Mouse (Mus musculus) forebrain, embryonic 10.5 days (tissue): ENCODE results near the gene 4930442H23Rik. TPM values are rescaled to one million over a fixed set of nuclear protein-coding genes. Genes with fewer than 3 reads are reported as not detected.

Experiments used
- DNase-seq: peaks from one replicate; pipeline ENCODE4 v3.0.0-alpha.2; 2017; ENCODE audit warnings: low spot score; ENCODE audit errors: extremely low spot score
- H3K27ac ChIP-seq: fragments of 300-500 bp; sonication (generic); 2 replicates; pipeline ENCODE4 v1.5.1; 2016; ENCODE audit warnings: mild to moderate bottlenecking
- H3K27me3 ChIP-seq: fragments of 300-500 bp; sonication (generic); 2 replicates; pipeline ENCODE4 v1.6.1; 2016; ENCODE audit warnings: mild to moderate bottlenecking; ENCODE audit not compliant: poor library complexity, severe bottlenecking
- H3K36me3 ChIP-seq: fragments of 300-500 bp; sonication (generic); replicated peaks from 2 replicates; pipeline ENCODE4 v1.6.1; 2016; ENCODE audit warnings: mild to moderate bottlenecking, moderate library complexity
- H3K4me1 ChIP-seq: fragments of 300-500 bp; sonication (generic); 2 replicates; pipeline ENCODE4 v1.6.1; 2016
- H3K4me3 ChIP-seq: fragments of 300-500 bp; sonication (generic); 2 replicates; pipeline ENCODE4 v1.5.1; 2016; ENCODE audit warnings: mild to moderate bottlenecking, moderate library complexity
- H3K9me3 ChIP-seq: fragments of 300-500 bp; sonication (generic); 2 replicates; pipeline ENCODE4 v1.6.1; 2016; ENCODE audit warnings: mild to moderate bottlenecking, moderate library complexity
- WGBS: fragments of 180-500 bp; shearing (Covaris S2); methylation state at CpG from one replicate; pipeline ENCODE4 v1.1.7; 2016; 5-methylcytosine and 5-hydroxymethylcytosine counted together
- polyA plus RNA-seq: library from polyadenylated mRNA; unstranded; fragments of >200 nt; fragmentation: Nextera tagmentation; extraction: Ambion mirVana; gene quantifications from 2 replicates; pipeline ENCODE4 v1.2.1, GENCODE M21; 2016

4930442H23Rik gene
- polyA plus RNA-seq, 1 experiment from 2014 or later: not detected

GRCm38 (mm10) chr10:81145307-81145706, 38.3 kb downstream of the 4930442H23Rik start:
- WGBS: 96% methylated on average over 6 of the region's 6 CpGs
- Histone ChIP-seq H3K4me3 (no peak overlapping the region), H3K27me3 (no peaks in the 10 kb centered on the region), H3K4me1 (peaks cover 32% of the 10 kb centered on the region), H3K36me3 (peaks cover 85% of the 10 kb centered on the region), H3K9me3 (0 out of 2 replicates have a peak, but pooled peaks cover 7% of the 10 kb centered on the region), H3K27ac (no peak overlapping the region)
- DNase-seq: no peak

DNA sequence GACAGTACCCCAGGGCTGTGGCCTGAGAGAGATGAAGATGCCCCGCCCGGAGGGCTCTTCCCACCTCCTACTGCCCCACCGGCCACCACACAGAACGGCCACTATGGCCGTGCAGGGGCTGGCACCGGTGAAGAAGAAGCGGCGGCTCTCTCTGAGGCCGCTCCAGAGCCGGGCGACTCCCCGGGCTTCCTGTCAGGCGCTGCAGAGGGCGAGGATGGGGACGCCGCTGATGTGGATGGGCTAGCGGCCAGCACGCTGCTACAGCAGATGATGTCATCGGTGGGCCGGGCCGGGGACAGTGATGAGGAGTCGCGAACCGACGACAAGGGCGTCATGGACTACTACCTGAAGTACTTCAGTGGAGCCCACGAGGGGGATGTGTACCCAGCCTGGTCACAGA, 39.0 kb downstream of the 4930442H23Rik start:
- H3K9me3 ChIP-seq: 0 out of 2 replicates have a peak, but pooled peaks cover 7% of the 10 kb centered on the region
- 95% methylated on average over 27 of the region's 27 CpGs for WGBS
- peaks cover 38% of the 10 kb centered on the region for H3K4me1 ChIP-seq
- no peak overlapping the region for H3K4me3 ChIP-seq
- no peak overlapping the region for H3K27ac ChIP-seq
- H3K36me3 ChIP-seq: peaks cover 79% of the 10 kb centered on the region
- H3K27me3 ChIP-seq: no peaks in the 10 kb centered on the region
- no peak for DNase-seq

- no peak overlapping the region for H3K27ac ChIP-seq
- no peaks in the 10 kb centered on the region for H3K27me3 ChIP-seq
- no peak for DNase-seq
- H3K4me3 ChIP-seq: no peak overlapping the region
- WGBS: 96% methylated on average over 52 of the region's 52 CpGs
- 0 out of 2 replicates have a peak, but pooled peaks cover 7% of the 10 kb centered on the region for H3K9me3 ChIP-seq
- H3K36me3 ChIP-seq: peaks cover 72% of the 10 kb centered on the region
- H3K4me1 ChIP-seq: peaks cover 46% of the 10 kb centered on the region
Observed at GRCm38 (mm10) chr10:81143845-81144437, 39.7 kb downstream of the 4930442H23Rik start.

GRCm38 (mm10) chr10:81143157-81143633, 40.5 kb downstream of the 4930442H23Rik start:
- Histone ChIP-seq H3K4me1 (peaks cover 53% of the 10 kb centered on the region), H3K4me3 (no peak overlapping the region)
- 94% methylated on average over 7 of the region's 7 CpGs for WGBS

GRCm38 (mm10) chr10:81142551-81142981, 41.1 kb downstream of the 4930442H23Rik start:
- Histone ChIP-seq H3K9me3 (0 out of 2 replicates have a peak, but pooled peaks cover 7% of the 10 kb centered on the region), H3K36me3 (peaks cover 58% of the 10 kb centered on the region), H3K27me3 (no peaks in the 10 kb centered on the region), H3K27ac (peak overlapping the region; percentile 56; the same call in 1 of the 2 replicates), H3K4me1 (peaks cover 56% of the 10 kb centered on the region), H3K4me3 (no peak overlapping the region)
- 85% methylated on average over 5 of the region's 5 CpGs for WGBS
- no peak for DNase-seq

More at GRCm38 (mm10) chr10:81143157-81143633, 40.5 kb downstream of the 4930442H23Rik start:
- DNase-seq: no peak
- peaks cover 64% of the 10 kb centered on the region for H3K36me3 ChIP-seq
- H3K27me3 ChIP-seq: no peaks in the 10 kb centered on the region
- H3K9me3 ChIP-seq: 0 out of 2 replicates have a peak, but pooled peaks cover 7% of the 10 kb centered on the region
- H3K27ac ChIP-seq: peak overlapping the region; percentile 56; the same call in 1 of the 2 replicates

- no peak for DNase-seq
- Histone ChIP-seq H3K9me3 (0 out of 2 replicates have a peak, but pooled peaks cover 7% of the 10 kb centered on the region), H3K27me3 (no peaks in the 10 kb centered on the region), H3K36me3 (peaks cover 49% of the 10 kb centered on the region), H3K4me1 (peaks cover 56% of the 10 kb centered on the region), H3K4me3 (peak overlapping the region; percentile 13; the same call in 1 of the 2 replicates), H3K27ac (0 out of 2 replicates have a peak overlapping the region, but pooled peaks have one; percentile 97)
- 85% methylated on average over 7 of the region's 7 CpGs for WGBS
Observed at GRCm38 (mm10) chr10:81141455-81142210, 42.0 kb downstream of the 4930442H23Rik start.

GRCm38 (mm10) chr10:81140717-81141454, 42.8 kb downstream of the 4930442H23Rik start:
- Histone ChIP-seq H3K4me3 (peak overlapping the region; percentile 91; the same call in 1 of the 2 replicates), H3K4me1 (peaks cover 61% of the 10 kb centered on the region)

DNA sequence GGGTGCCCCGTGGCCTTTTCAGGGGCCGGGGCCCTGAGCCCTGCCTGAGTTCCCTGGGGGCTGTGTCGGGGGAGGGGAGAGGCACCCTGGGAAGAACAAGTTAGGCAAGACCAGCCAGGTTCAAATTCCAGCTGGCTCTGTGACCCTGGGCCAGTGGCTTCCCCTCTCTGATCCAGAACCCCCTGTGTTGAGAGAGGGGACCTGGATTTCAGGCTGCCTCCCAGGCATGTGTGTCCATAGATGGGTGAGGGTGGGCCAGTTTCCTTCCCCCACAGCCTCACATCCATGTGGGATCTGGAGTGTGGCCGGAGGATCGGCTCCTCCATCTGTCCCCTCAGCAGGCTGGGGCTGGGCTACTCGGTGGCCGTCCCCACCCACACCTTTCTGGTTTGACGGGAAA, 43.6 kb downstream of the 4930442H23Rik start:
- H3K27me3 ChIP-seq: peaks cover 12% of the 10 kb centered on the region
- 0 out of 2 replicates have a peak, but pooled peaks cover 7% of the 10 kb centered on the region for H3K9me3 ChIP-seq
- peaks cover 66% of the 10 kb centered on the region for H3K4me1 ChIP-seq
- H3K27ac ChIP-seq: peak overlapping the region; percentile 97
- H3K4me3 ChIP-seq: peak overlapping the region; percentile 91; the same call in 1 of the 2 replicates
- no peak for DNase-seq
- H3K36me3 ChIP-seq: peaks cover 32% of the 10 kb centered on the region
- 53% methylated on average over 8 of the region's 8 CpGs for WGBS

More at GRCm38 (mm10) chr10:81140717-81141454, 42.8 kb downstream of the 4930442H23Rik start:
- WGBS: 79% methylated on average over 10 of the region's 10 CpGs
- DNase-seq: no peak
- H3K27ac ChIP-seq: peak overlapping the region; percentile 97
- 0 out of 2 replicates have a peak, but pooled peaks cover 7% of the 10 kb centered on the region for H3K9me3 ChIP-seq
- peaks cover 3% of the 10 kb centered on the region for H3K27me3 ChIP-seq
- peaks cover 41% of the 10 kb centered on the region for H3K36me3 ChIP-seq

GRCm38 (mm10) chr10:81139529-81139846, 44.2 kb downstream of the 4930442H23Rik start:
- Histone ChIP-seq H3K4me3 (peak overlapping the region; percentile 91), H3K9me3 (0 out of 2 replicates have a peak, but pooled peaks cover 7% of the 10 kb centered on the region), H3K27me3 (peaks cover 17% of the 10 kb centered on the region), H3K36me3 (peaks cover 27% of the 10 kb centered on the region), H3K4me1 (peaks cover 70% of the 10 kb centered on the region), H3K27ac (peak overlapping the region; percentile 97)
- DNase-seq: no peak
- WGBS: 63% methylated on average over 4 of the region's 4 CpGs

DNA sequence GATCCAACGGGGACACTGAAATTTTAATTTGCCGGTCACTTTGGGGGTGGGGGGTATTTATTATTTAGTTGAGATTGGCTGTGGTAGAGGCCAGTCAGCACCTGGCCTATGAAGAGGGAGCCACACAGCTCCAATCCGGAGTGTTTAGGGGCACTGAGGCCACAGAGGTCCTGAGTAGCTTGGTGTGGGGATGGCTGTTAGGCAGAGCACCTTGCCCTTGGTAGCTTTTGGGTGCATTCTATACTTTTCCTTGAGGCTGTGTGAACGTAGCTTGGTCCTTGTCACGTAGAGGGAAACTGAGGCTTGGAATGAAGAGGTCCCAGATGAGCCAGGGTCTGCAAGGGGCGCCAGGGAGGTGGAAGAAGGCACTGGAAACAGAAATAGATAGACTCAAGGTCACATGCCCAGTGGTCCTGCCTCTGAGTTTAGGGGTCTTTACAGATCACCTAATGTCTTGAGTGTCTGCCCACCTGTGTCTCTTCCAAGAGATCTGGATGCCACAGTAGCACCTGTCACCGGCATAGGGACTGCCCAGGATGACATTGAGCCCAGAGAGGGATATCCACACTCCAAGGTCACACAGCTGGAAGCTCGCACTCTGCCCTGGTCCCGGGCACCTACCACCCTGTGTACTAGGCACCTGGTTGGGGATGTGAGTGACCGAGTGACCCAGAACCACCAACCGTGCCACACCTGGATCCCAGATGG, 44.7 kb downstream of the 4930442H23Rik start:
- Histone ChIP-seq H3K9me3 (0 out of 2 replicates have a peak, but pooled peaks cover 6% of the 10 kb centered on the region), H3K36me3 (peaks cover 22% of the 10 kb centered on the region), H3K27ac (peak overlapping the region; percentile 97), H3K27me3 (peaks cover 22% of the 10 kb centered on the region), H3K4me3 (peak overlapping the region; percentile 91), H3K4me1 (peaks cover 75% of the 10 kb centered on the region)
- no peak for DNase-seq
- 65% methylated on average over 11 of the region's 11 CpGs for WGBS

GRCm38 (mm10) chr10:81138131-81138782, 45.4 kb downstream of the 4930442H23Rik start:
- 2% methylated on average over 23 of the region's 24 CpGs for WGBS
- peaks cover 29% of the 10 kb centered on the region for H3K27me3 ChIP-seq
- H3K36me3 ChIP-seq: peaks cover 15% of the 10 kb centered on the region
- DNase-seq: peak; percentile 53
- peaks cover 78% of the 10 kb centered on the region for H3K4me1 ChIP-seq
- no peaks in the 10 kb centered on the region for H3K9me3 ChIP-seq
- peak overlapping the region; percentile 91 for H3K4me3 ChIP-seq
- H3K27ac ChIP-seq: peak overlapping the region; percentile 97
